Mouse (Mus musculus): ENCODE data around the gene Begain. TPM values are rescaled to one million over a fixed set of nuclear protein-coding genes. Genes with fewer than 3 reads are reported as not detected.

Gene Begain
- polyA plus RNA-seq, 1 experiment = 4.6 TPM

DNA sequence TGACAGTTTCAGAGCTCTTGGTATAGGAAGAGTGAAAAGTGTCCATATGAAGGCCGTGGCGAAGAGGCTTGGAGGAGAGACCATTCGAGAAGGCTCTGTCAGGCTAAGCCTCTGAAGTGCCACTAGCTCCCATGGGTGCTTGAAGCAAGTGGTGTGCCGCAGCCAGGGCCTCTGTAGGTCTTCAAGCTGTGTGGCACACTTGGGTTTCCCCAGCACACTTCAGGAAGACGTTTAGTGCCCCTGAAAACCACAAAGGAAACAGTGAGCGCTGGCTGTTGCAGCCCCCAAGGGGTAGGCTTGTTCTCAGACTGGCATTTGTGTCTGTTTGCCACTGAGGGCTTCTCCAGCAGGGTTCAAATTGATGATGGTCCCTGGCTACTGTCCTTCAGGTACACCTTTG is 84.5 kb downstream of the Begain start:
- Histone ChIP-seq H3K4me1 (ENCODE audit: control insufficient read depth, insufficient read depth, low read length) (peaks cover 5% of the 10 kb centered on the region), H3K4me3 (ENCODE audit: control insufficient read depth, low read depth, low read length) (no peak overlapping the region), H3K36me3 (ENCODE audit: control insufficient read depth, insufficient read depth, low read length) (no peaks in the 10 kb centered on the region), H3K27me3 (ENCODE audit: control insufficient read depth, insufficient read depth, low read length) (no peaks in the 10 kb centered on the region), H3K27ac (ENCODE audit: control insufficient read depth, insufficient read depth, low read depth, low read length) (no peak overlapping the region)
- no peak for TF ChIP-seq POLR2A (IDR thresholded peaks at IDR 0.05; ENCODE audit: control insufficient read depth, low read depth, low read length)

GRCm38 (mm10) chr12:108982684-108982960 is 85.4 kb downstream of the Begain start:
- TF ChIP-seq POLR2A (IDR thresholded peaks at IDR 0.05; ENCODE audit: control insufficient read depth, low read depth, low read length) (no peak), CTCF (IDR thresholded peaks at IDR 0.05; ENCODE audit: control insufficient read depth, insufficient read depth, insufficient replicate concordance, low read depth, low read length) (no peak)
- Histone ChIP-seq H3K4me1 (ENCODE audit: control insufficient read depth, insufficient read depth, low read length) (peaks cover 5% of the 10 kb centered on the region), H3K27me3 (ENCODE audit: control insufficient read depth, insufficient read depth, low read length) (no peaks in the 10 kb centered on the region), H3K27ac (ENCODE audit: control insufficient read depth, insufficient read depth, low read depth, low read length) (no peak overlapping the region), H3K36me3 (ENCODE audit: control insufficient read depth, insufficient read depth, low read length) (no peaks in the 10 kb centered on the region), H3K4me3 (ENCODE audit: control insufficient read depth, low read depth, low read length) (no peak overlapping the region)

Other genes starting within 250 kb of the Begain start
- 2.8 and 4.4 TPM in 2 replicates for gene Slc25a29, start 232.3 kb downstream of the Begain start, polyA plus RNA-seq (2012; rRNA removed)
- 6.8 and 7.8 TPM in 2 replicates for gene Slc25a47, start 232.2 kb downstream of the Begain start, polyA plus RNA-seq (2012; rRNA removed)
- gene Wdr25, start 174.6 kb downstream of the Begain start, polyA plus RNA-seq (2012; rRNA removed) = 13.2 and 15.0 TPM in 2 replicates
- 27.4 and 43.7 TPM in 2 replicates for gene Wars, start 174.0 kb downstream of the Begain start, polyA plus RNA-seq (2012; rRNA removed)

Data from testis, adult 2 months (tissue).